Mouse (Mus musculus) bone marrow, adult 2 months (tissue): ENCODE measurements at regions not wholly inside any gene's neighbourhood (a gene's known extent, or its start where the extent isn't known, plus 50 kb on each side); places are given as distances from the start of the nearest gene placed in this dataset.

Source experiments
- H3K27ac ChIP-seq: fragments of 200-500 bp; 2 replicates; pipeline ENCODE4 v1.5.1; 2012; ENCODE audit warnings: low read depth, mild to moderate bottlenecking, control low read depth, inconsistent platforms, low read length; ENCODE audit not compliant: control insufficient read depth, poor library complexity, insufficient read depth
- H3K4me1 ChIP-seq: fragments of 200-500 bp; 2 replicates; pipeline ENCODE4 v1.6.1; 2011; ENCODE audit warnings: low read length; ENCODE audit not compliant: control insufficient read depth, insufficient read depth
- H3K4me3 ChIP-seq: fragments of 200-500 bp; replicated peaks from 2 replicates; pipeline ENCODE3; 2011; ENCODE audit warnings: mild to moderate bottlenecking, low read depth, low read length, control low read depth; ENCODE audit not compliant: control insufficient read depth
- CTCF ChIP-seq: fragments of 200-500 bp; IDR thresholded peaks from 2 replicates; pipeline ENCODE4 v1.5.1; 2011; ENCODE audit warnings: low read length, control low read depth; ENCODE audit not compliant: control insufficient read depth, insufficient read depth
- POLR2A ChIP-seq: fragments of 200-500 bp; IDR thresholded peaks from 2 replicates; pipeline ENCODE4 v1.6.1; 2011; ENCODE audit warnings: low read depth, mild to moderate bottlenecking, control low read depth, low read length, borderline replicate concordance; ENCODE audit not compliant: control insufficient read depth
- WGBS: fragments of 180-500 bp; shearing (Covaris S2); methylation state at CpG from one replicate; pipeline ENCODE4 v1.1.7; 2018; 5-methylcytosine and 5-hydroxymethylcytosine counted together

- no peak overlapping the region for H3K27ac ChIP-seq
- TF ChIP-seq POLR2A (no peak), CTCF (no peak)
- H3K4me1 ChIP-seq: no peaks in the 10 kb centered on the region
- no peak overlapping the region for H3K4me3 ChIP-seq
- 88% methylated on average over 2 of the region's 2 CpGs for WGBS
These were observed 215.6 kb upstream of the Stxbp5 start for GRCm38 (mm10) chr10:10116442-10116841.

DNA sequence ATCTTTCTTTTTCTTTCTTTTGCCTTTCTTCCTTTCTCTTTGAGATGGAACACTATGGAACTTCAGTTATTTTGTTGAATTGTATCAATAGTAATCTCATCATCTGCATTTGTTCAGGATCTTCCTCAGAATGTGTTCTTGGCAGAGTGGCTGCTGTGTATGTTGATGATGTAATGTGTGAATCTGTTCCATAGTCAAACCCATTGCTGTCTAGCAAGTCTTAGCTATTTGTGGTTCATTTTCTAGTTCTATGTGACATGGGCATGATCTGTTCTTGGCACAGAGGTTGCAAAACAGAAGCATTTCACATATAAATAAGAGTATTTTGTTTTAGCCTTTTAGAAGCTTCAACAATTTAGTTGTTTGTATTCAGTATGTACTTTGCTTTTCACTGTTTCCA, 212.4 kb upstream of the Stxbp5 start:
- TF ChIP-seq POLR2A: no peak
- no peak for TF ChIP-seq CTCF
- H3K4me1 ChIP-seq: no peaks in the 10 kb centered on the region
- H3K27ac ChIP-seq: no peak overlapping the region
- H3K4me3 ChIP-seq: no peak overlapping the region

DNA sequence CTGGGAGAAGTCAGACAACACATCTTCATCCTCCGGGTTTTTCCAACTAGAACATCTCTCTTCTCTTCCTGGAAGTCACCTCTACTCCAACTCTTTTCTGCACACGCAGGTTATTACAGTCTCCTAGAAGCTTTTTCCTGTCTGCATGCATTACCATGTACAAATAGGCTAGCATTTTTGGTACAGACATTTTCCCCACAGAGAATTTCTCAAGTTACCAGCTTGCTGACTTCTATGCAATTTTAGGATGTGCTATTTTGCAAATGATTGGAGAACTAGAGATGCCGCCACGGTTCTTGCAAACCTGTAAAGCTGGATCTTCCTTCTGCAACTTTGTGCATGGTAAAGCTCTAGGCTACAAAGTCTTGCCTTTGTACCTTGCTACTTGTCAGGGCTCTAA, 210.2 kb upstream of the Stxbp5 start:
- TF ChIP-seq CTCF (no peak), POLR2A (no peak)
- no peak overlapping the region for H3K4me3 ChIP-seq
- 86% methylated on average over 4 of the region's 4 CpGs for WGBS
- H3K27ac ChIP-seq: no peak overlapping the region
- H3K4me1 ChIP-seq: no peaks in the 10 kb centered on the region

- TF ChIP-seq CTCF (no peak), POLR2A (no peak)
- H3K4me1 ChIP-seq: no peaks in the 10 kb centered on the region
- no peak overlapping the region for H3K4me3 ChIP-seq
- H3K27ac ChIP-seq: no peak overlapping the region
- WGBS: 83% methylated on average over 8 of the region's 8 CpGs
These were observed 209.0 kb upstream of the Stxbp5 start for GRCm38 (mm10) chr10:10109867-10110266.

DNA sequence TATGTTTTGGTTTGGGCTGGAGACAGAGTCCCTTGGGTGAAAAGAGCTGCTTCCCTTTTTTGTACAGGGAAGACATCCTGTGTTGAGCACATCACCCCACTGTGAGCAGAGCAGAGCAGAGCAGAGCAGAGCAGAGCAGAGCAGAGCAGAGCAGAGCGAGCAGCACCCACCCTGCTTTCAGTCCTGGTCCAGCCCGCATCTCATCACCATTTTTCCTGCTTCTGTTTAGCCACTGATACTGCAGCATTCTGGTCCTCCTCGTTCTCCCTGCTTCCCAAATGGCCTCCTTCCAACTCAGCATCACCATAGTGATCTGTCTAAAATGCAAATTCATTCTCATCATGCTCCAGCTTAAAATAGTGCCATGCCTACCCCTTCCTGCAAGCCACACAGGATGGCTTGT, 206.2 kb upstream of the Stxbp5 start:
- no peak overlapping the region for H3K27ac ChIP-seq
- 11% methylated on average over 3 of the region's 3 CpGs for WGBS
- TF ChIP-seq POLR2A: no peak
- TF ChIP-seq CTCF: no peak
- no peaks in the 10 kb centered on the region for H3K4me1 ChIP-seq
- H3K4me3 ChIP-seq: no peak overlapping the region

- WGBS: 64% methylated on average over 1 of the region's 1 CpGs
- TF ChIP-seq CTCF: no peak
- TF ChIP-seq POLR2A: no peak
- Histone ChIP-seq H3K27ac (no peak overlapping the region), H3K4me3 (no peak overlapping the region), H3K4me1 (no peaks in the 10 kb centered on the region)
These were observed 205.8 kb upstream of the Stxbp5 start for GRCm38 (mm10) chr10:10106646-10107045.

DNA sequence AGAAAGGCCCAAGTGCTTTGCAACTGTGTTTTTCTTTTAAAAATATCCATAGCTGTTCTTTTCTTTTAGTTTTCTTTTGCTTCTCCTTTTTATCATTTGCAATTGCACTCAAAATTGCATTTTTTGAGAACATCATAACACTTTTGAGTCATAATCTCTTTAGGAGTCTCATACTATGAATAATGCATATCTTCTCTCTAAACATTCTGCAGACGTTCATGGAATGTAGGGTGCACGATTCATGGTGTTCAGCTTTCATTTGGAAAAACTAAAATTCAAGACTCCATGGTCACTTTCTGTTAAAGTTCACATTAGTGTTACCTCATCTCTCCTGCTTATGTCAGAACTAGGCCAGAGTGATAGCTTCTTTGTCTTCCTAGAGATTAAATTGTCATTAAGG, 200.8 kb upstream of the Stxbp5 start:
- WGBS: 88% methylated on average over 2 of the region's 2 CpGs
- Histone ChIP-seq H3K4me3 (no peak overlapping the region), H3K27ac (no peak overlapping the region), H3K4me1 (no peaks in the 10 kb centered on the region)
- no peak for TF ChIP-seq CTCF
- no peak for TF ChIP-seq POLR2A

GRCm38 (mm10) chr10:10098521-10098920, 197.6 kb upstream of the Stxbp5 start:
- no peaks in the 10 kb centered on the region for H3K4me1 ChIP-seq
- H3K27ac ChIP-seq: no peak overlapping the region
- no peak overlapping the region for H3K4me3 ChIP-seq
- TF ChIP-seq CTCF: no peak
- no peak for TF ChIP-seq POLR2A
- 76% methylated on average over 1 of the region's 1 CpGs for WGBS

- TF ChIP-seq POLR2A: no peak
- no peak for TF ChIP-seq CTCF
- no peaks in the 10 kb centered on the region for H3K4me1 ChIP-seq
- H3K4me3 ChIP-seq: no peak overlapping the region
- H3K27ac ChIP-seq: no peak overlapping the region
- WGBS: 65% methylated on average over 1 of the region's 1 CpGs
These were observed 193.2 kb upstream of the Stxbp5 start for GRCm38 (mm10) chr10:10094113-10094512.

GRCm38 (mm10) chr10:10093713-10094112, 192.8 kb upstream of the Stxbp5 start:
- TF ChIP-seq CTCF (no peak), POLR2A (no peak)
- Histone ChIP-seq H3K27ac (no peak overlapping the region), H3K4me1 (no peaks in the 10 kb centered on the region), H3K4me3 (no peak overlapping the region)
- 47% methylated on average over 2 of the region's 2 CpGs for WGBS
